Mouse (Mus musculus): ENCODE results near the gene Fam98a.

- TF ChIP-seq CTCF (IDR thresholded peaks at IDR 0.05; ENCODE audit: borderline replicate concordance, control insufficient read depth, extremely low read depth, insufficient read depth, low read length, poor library complexity) (no peak), POLR2A (IDR thresholded peaks at IDR 0.05; ENCODE audit: control insufficient read depth, extremely low read depth, insufficient read depth, low read length, poor library complexity) (no peak)
These were observed 23.9 kb upstream of the Fam98a start for GRCm38 (mm10) chr17:75575608-75576007.

Data from thymus, adult 2 months (tissue).